In genomic region chr3:30868625-30869024, GRCm38 (mm10) we compare ENCODE assay signal across 25 mouse cellular contexts.
"Had no signal": no experiment of that assay in that cellular context is flagged by ENCODE, and none has a peak within 500 bp of the region (broad histone marks: within the 10 kb centered on the region; RNA-seq: fewer than 3 reads in every experiment).

No protein-coding gene starts in this region.

- H3K9me3 ChIP-seq: heart, embryonic 12.5 days; hindbrain, embryonic 10.5 days; hindbrain, embryonic 12.5 days; kidney, embryonic 15.5 days; limb, embryonic 10.5 days; limb, embryonic 12.5 days; liver, embryonic 13.5 days; liver, embryonic 15.5 days had no signal

- H3K27me3 ChIP-seq: heart, embryonic 12.5 days; hindbrain, embryonic 12.5 days; kidney, embryonic 15.5 days; limb, embryonic 12.5 days; liver, embryonic 13.5 days; liver, embryonic 15.5 days had no signal

- H3K27ac ChIP-seq: heart, adult 2 months; hindbrain, embryonic 10.5 days; hindbrain, embryonic 12.5 days; hindbrain, embryonic 14.5 days; kidney, embryonic 15.5 days; kidney, postnatal 0 days; layer of hippocampus, adult 2 months; left cerebral cortex, adult 2 months; limb, embryonic 10.5 days; limb, embryonic 12.5 days; liver, embryonic 13.5 days; liver, embryonic 15.5 days had no signal

- H3K4me3 ChIP-seq: heart, adult 2 months; heart, embryonic 12.5 days; hindbrain, embryonic 10.5 days; hindbrain, embryonic 12.5 days; kidney, embryonic 15.5 days; layer of hippocampus, adult 2 months; left cerebral cortex, adult 2 months; limb, embryonic 10.5 days; limb, embryonic 12.5 days; liver, embryonic 13.5 days; liver, embryonic 15.5 days had no signal

- ATAC-seq: hindbrain, embryonic 16.5 days; intestine, embryonic 16.5 days had no signal

- H3K4me1 ChIP-seq: hindbrain, embryonic 12.5 days; kidney, embryonic 15.5 days; limb, embryonic 10.5 days; liver, embryonic 13.5 days had no signal

- H3K9ac ChIP-seq: heart, embryonic 12.5 days; hindbrain, embryonic 12.5 days; hindbrain, embryonic 14.5 days; kidney, embryonic 15.5 days; limb, embryonic 12.5 days; liver, embryonic 13.5 days; liver, embryonic 15.5 days had no signal

- DNase-seq: gastrocnemius, postnatal 10 days; gastrocnemius, postnatal 25 days; heart, adult 2 months; heart, postnatal 10 days; heart, postnatal 4 days; kidney, adult 11 months; kidney, adult 9 months; kidney, postnatal 14 days; kidney, postnatal 4 days; liver; liver, embryonic 13.5 days had no signal

- H3K4me2 ChIP-seq: heart, embryonic 12.5 days; hindbrain, embryonic 12.5 days; hindbrain, embryonic 14.5 days; kidney, embryonic 15.5 days; limb, embryonic 12.5 days; liver, embryonic 11.5 days; liver, embryonic 13.5 days; liver, embryonic 15.5 days had no signal

- H3K36me3 ChIP-seq: heart, embryonic 12.5 days; hindbrain, embryonic 10.5 days; hindbrain, embryonic 12.5 days; kidney, embryonic 15.5 days; limb, embryonic 10.5 days; limb, embryonic 12.5 days; liver, embryonic 13.5 days; liver, embryonic 15.5 days had no signal
